ENCODE assay signal across 10 mouse cellular contexts in the genomic region with DNA sequence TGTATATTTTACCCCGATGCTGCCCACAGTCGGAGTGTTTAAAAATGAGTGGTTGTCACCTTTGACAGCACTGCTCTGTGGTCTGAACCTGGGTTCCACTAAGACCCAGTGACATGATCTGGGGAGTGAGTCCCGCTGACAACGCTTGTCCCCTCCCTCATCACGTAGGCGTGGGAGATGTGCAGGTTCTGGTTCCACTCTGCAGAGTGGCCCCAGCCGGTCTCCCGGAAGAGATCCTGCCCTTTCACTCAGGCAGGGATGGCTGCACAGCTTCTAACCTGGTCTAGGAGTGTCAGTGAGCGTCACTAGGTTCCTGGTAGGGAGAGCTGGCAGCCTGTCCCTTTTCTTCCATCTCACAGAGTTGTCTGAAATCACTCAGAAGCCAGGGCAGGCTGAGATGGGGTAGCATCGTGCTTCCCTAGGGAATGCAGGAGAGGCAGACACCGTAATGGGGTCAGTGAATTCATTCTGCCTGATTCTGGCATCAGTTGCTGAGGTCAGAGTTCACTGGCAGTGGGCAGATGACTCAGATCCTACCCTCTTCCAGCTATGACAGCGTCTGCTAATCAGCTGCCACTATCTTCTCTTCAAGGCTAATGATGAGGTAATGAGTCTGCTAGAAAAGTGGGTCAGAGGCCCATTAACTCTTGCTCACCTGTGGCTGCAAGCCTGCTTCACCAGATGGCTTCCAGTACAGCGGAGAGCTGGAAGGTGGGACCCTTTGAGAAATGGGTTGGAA. TPM values are rescaled to one million over a fixed set of nuclear protein-coding genes. Genes with fewer than 3 reads are reported as not detected.
DNase-seq lines count a peak whose midpoint lies in the region; ATAC-seq lines count a peak whose summit lies in the region.
"Had no signal": no experiment of that assay in that cellular context is flagged by ENCODE, and none has a peak within 500 bp of the region (broad histone marks: within the 10 kb centered on the region; RNA-seq: fewer than 3 reads in every experiment).

No protein-coding gene starts in this region.

- DNase-seq in kidney, adult 18-20 months: no peak
- peak; percentile 74 for DNase-seq in MN1 (ENCODE audit: low spot score)
- DNase-seq in adrenal gland, postnatal 10 days: peak; percentile 78
- DNase-seq in layer of hippocampus, adult 11-12 months (ENCODE audit: low spot score): no peak
- DNase-seq in frontal cortex, postnatal 10 days (ENCODE audit: low spot score in 2 of 2): no peak

- no peak overlapping the region for H3K4me2 ChIP-seq in kidney, embryonic 14.5 days (replicated peaks; ENCODE audit: low read depth, low read length)
- no peak overlapping the region for H3K4me2 ChIP-seq in intestine, embryonic 16.5 days (ENCODE audit: low read depth, low read length)
- no peak overlapping the region for H3K4me2 ChIP-seq in forebrain, embryonic 13.5 days
- H3K4me2 ChIP-seq: liver, embryonic 11.5 days had no signal

- H3K27ac ChIP-seq in kidney, embryonic 14.5 days (ENCODE audit: low read depth, low read length): no peak overlapping the region
- H3K27ac ChIP-seq in intestine, embryonic 16.5 days (ENCODE audit: low read length): no peak overlapping the region
- H3K27ac ChIP-seq in forebrain, embryonic 13.5 days: no peak overlapping the region

- 0 out of 2 replicates have a peak, but pooled peaks have one; percentile 24 for ATAC-seq in kidney, embryonic 14.5 days (ENCODE audit: low FRiP score, low TSS enrichment)
- peak; percentile 83 for ATAC-seq in intestine, embryonic 16.5 days
- no peak for ATAC-seq in forebrain, embryonic 13.5 days

- 38% methylated on average over 13 of the region's 13 CpGs for WGBS in kidney, embryonic 14.5 days
- WGBS in intestine, embryonic 16.5 days: 38% methylated on average over 13 of the region's 13 CpGs
- 60% methylated on average over 13 of the region's 13 CpGs for WGBS in forebrain, embryonic 13.5 days

- no peaks in the 10 kb centered on the region for H3K9me3 ChIP-seq in kidney, embryonic 14.5 days (ENCODE audit: control insufficient read depth, low read length)
- H3K9me3 ChIP-seq in intestine, embryonic 16.5 days (ENCODE audit: control insufficient read depth, low read length): no peaks in the 10 kb centered on the region
- 0 out of 2 replicates have a peak, but pooled peaks cover 1% of the 10 kb centered on the region for H3K9me3 ChIP-seq in forebrain, embryonic 13.5 days (replicated peaks)

- no peak overlapping the region for H3K4me3 ChIP-seq in kidney, embryonic 14.5 days (ENCODE audit: low read length)
- no peak overlapping the region for H3K4me3 ChIP-seq in intestine, embryonic 16.5 days (ENCODE audit: low read length)
- H3K4me3 ChIP-seq in forebrain, embryonic 13.5 days: no peak overlapping the region

- no peaks in the 10 kb centered on the region for H3K36me3 ChIP-seq in kidney, embryonic 14.5 days (ENCODE audit: control insufficient read depth, insufficient read depth, low read length)
- H3K36me3 ChIP-seq in intestine, embryonic 16.5 days (ENCODE audit: control insufficient read depth, insufficient read depth, low read length): no peaks in the 10 kb centered on the region
- no peaks in the 10 kb centered on the region for H3K36me3 ChIP-seq in forebrain, embryonic 13.5 days (ENCODE audit: poor library complexity, severe bottlenecking)

- no peaks in the 10 kb centered on the region for H3K4me1 ChIP-seq in kidney, embryonic 14.5 days (ENCODE audit: control insufficient read depth, insufficient read depth, low read length)
- H3K4me1 ChIP-seq in intestine, embryonic 16.5 days (ENCODE audit: control insufficient read depth, insufficient read depth, low read length): 0 out of 2 replicates have a peak, but pooled peaks cover 4% of the 10 kb centered on the region
- H3K4me1 ChIP-seq in forebrain, embryonic 13.5 days: peaks cover 7% of the 10 kb centered on the region; the same call in 1 of the 2 replicates

- H3K27me3 ChIP-seq in kidney, embryonic 14.5 days (ENCODE audit: control insufficient read depth, insufficient read depth, low read length): no peaks in the 10 kb centered on the region
- H3K27me3 ChIP-seq in intestine, embryonic 16.5 days (replicated peaks; ENCODE audit: control insufficient read depth, insufficient read depth, low read length): no peaks in the 10 kb centered on the region
- H3K27me3 ChIP-seq in forebrain, embryonic 13.5 days: no peaks in the 10 kb centered on the region

- no peak overlapping the region for H3K9ac ChIP-seq in kidney, embryonic 14.5 days (ENCODE audit: low read depth, low read length)
- no peak overlapping the region for H3K9ac ChIP-seq in intestine, embryonic 16.5 days (ENCODE audit: low read depth, low read length)
- H3K9ac ChIP-seq in forebrain, embryonic 13.5 days: no peak overlapping the region

RNA-seq across cellular contexts. Expression of a gene that starts 36.7 kb away (rescaled TPM):
- 1.2 and 2.9 TPM in 2 replicates for polyA plus RNA-seq in kidney, embryonic 14.5 days (2014; fragmentation: Nextera tagmentation; extraction: Ambion mirVana)
- 1 to 10 TPM; 3.9 to 5.0 TPM for total RNA-seq in adrenal gland, postnatal 10 days (2021)
- polyA plus RNA-seq in intestine, embryonic 16.5 days (2015; fragmentation: Nextera tagmentation; extraction: Ambion mirVana): 5.6 and 5.7 TPM in 2 replicates
- polyA plus RNA-seq in forebrain, embryonic 13.5 days (2015; fragmentation: Nextera tagmentation; extraction: Ambion mirVana): 17.9 and 20.6 TPM in 2 replicates
- total RNA-seq: common myeloid progenitor, adult 5-6 weeks had no signal

Comparison
In these comparisons a context has a peak if more than half of its experiments do, and no peak if none do; other contexts are left out.
1. DNase-seq: peak in MN1 (single experiment) and adrenal gland, postnatal 10 days (single experiment); none in kidney, adult 18-20 months (single experiment), layer of hippocampus, adult 11-12 months (single experiment) and frontal cortex, postnatal 10 days (0 of 2).